Mouse (Mus musculus) midbrain, postnatal 0 days (tissue): ENCODE measurements around the gene Fbxw5. TPM values are rescaled to one million over a fixed set of nuclear protein-coding genes. Genes with fewer than 3 reads are reported as not detected.
"Not testable (repeated sequence)": the region's sequence is repeated elsewhere in the genome, so short reads cannot be mapped to it uniquely, and the experiment has no call there.

ENCODE experiments used
- ATAC-seq: fragments of 200-750 bp; cut with Nextera tagmentation; 2 replicates; pipeline ENCODE4 v1.8.0; 2017; ENCODE audit warnings: moderate number of reproducible peaks, mild to moderate bottlenecking, moderate TSS enrichment, moderate library complexity; ENCODE audit not compliant: low FRiP score
- DNase-seq: peaks from one replicate; pipeline ENCODE4 v3.0.0-alpha.2; 2015; ENCODE audit warnings: low spot score
- H3K27ac ChIP-seq: fragments of 300-500 bp; sonication (generic); 2 replicates; pipeline ENCODE4 v1.5.1; 2014; ENCODE audit warnings: low read depth, mild to moderate bottlenecking, low read length, mixed read lengths
- H3K27me3 ChIP-seq: fragments of 300-500 bp; sonication (generic); 2 replicates; pipeline ENCODE4 v1.6.1; 2014; ENCODE audit warnings: low read length, control low read depth, mixed read lengths; ENCODE audit not compliant: insufficient read depth
- H3K36me3 ChIP-seq: fragments of 300-500 bp; sonication (generic); 2 replicates; pipeline ENCODE4 v1.6.1; 2014; ENCODE audit warnings: low read length, control low read depth, mixed read lengths; ENCODE audit not compliant: insufficient read depth
- H3K4me1 ChIP-seq: fragments of 300-500 bp; sonication (generic); 2 replicates; pipeline ENCODE4 v1.6.1; 2014; ENCODE audit warnings: mild to moderate bottlenecking, control low read depth, antibody characterized with exemption, low read length, mixed read lengths; ENCODE audit not compliant: insufficient read depth
- H3K4me2 ChIP-seq: fragments of 300-500 bp; sonication (generic); 2 replicates; pipeline ENCODE4 v1.6.1; 2014; ENCODE audit warnings: low read depth, mild to moderate bottlenecking, low read length, mixed read lengths; ENCODE audit not compliant: poor library complexity, severe bottlenecking
- H3K4me3 ChIP-seq: fragments of 300-500 bp; sonication (generic); 2 replicates; pipeline ENCODE4 v1.5.1; 2014; ENCODE audit warnings: low read depth, mild to moderate bottlenecking, low read length, moderate library complexity
- H3K9ac ChIP-seq: fragments of 300-500 bp; sonication (generic); replicated peaks from 2 replicates; pipeline ENCODE4 v1.6.1; 2014; ENCODE audit warnings: mild to moderate bottlenecking, low read length, moderate library complexity, mixed read lengths; ENCODE audit not compliant: poor library complexity, severe bottlenecking
- H3K9me3 ChIP-seq: fragments of 300-500 bp; sonication (generic); 2 replicates; pipeline ENCODE4 v1.6.1; 2016; ENCODE audit warnings: low read length, control low read depth
- CTCF ChIP-seq: IDR thresholded peaks from 2 replicates; pipeline ENCODE4 v1.5.1; 2016; ENCODE audit warnings: antibody characterized with exemption, mild to moderate bottlenecking
- WGBS: fragments of 180-500 bp; shearing (Covaris S2); extraction: QIAGEN DNeasy Blood & Tissue Kit; methylation state at CpG from one replicate; pipeline ENCODE4 v1.1.7; 2014; 5-methylcytosine and 5-hydroxymethylcytosine counted together
- polyA plus RNA-seq: library from polyadenylated mRNA; unstranded; fragments of >200 nt; fragmentation: Nextera tagmentation; extraction: Ambion mirVana; gene quantifications from 2 replicates; pipeline ENCODE4 v1.2.1, GENCODE M21; 2015
- total RNA-seq: library from RNA; depleted of rRNA; stranded (reverse); fragments of >200 nt; gene quantifications from 2 replicates; pipeline ENCODE4 v1.2.3, GENCODE M21; 2014; rRNA removed

Gene Fbxw5
- total and polyA plus RNA-seq, 2 experiments from 2014 or later = 106 to 148 TPM

- no peak overlapping the region for H3K27ac ChIP-seq
- peak; percentile 55 for ATAC-seq
- TF ChIP-seq CTCF = no peak
Measured at GRCm38 (mm10) chr2:25545996-25546810, 45.7 kb downstream of the Fbxw5 start.

GRCm38 (mm10) chr2:25546811-25547491 is 46.4 kb downstream of the Fbxw5 start, which contains the start of gene Traf2:
TSS of gene Traf2 (minus strand) at chr2:25546940.
- Histone ChIP-seq H3K9me3 (no peaks in the 10 kb centered on the region), H3K27ac (no peak within 1 kb of the TSS), H3K36me3 (no peaks in the 10 kb centered on the region), H3K9ac (peak within 1 kb of the TSS; percentile 51), H3K4me2 (peak within 1 kb of the TSS; percentile 83), H3K4me3 (peak within 1 kb of the TSS; percentile 52), H3K27me3 (no peaks in the 10 kb centered on the region), H3K4me1 (peaks cover 4% of the 10 kb centered on the region; the same call in 1 of the 2 replicates)
- ATAC-seq (peak; percentile 98), DNase-seq (peak; percentile 99)
- TF ChIP-seq CTCF = no peak
- WGBS = 3% methylated on average over 41 of the region's 48 CpGs

More at GRCm38 (mm10) chr2:25545996-25546810, 45.7 kb downstream of the Fbxw5 start:
- Histone ChIP-seq H3K4me2 (peak overlapping the region; percentile 83), H3K9ac (peak overlapping the region; percentile 51), H3K27me3 (no peaks in the 10 kb centered on the region), H3K4me3 (peak overlapping the region; percentile 52), H3K9me3 (no peaks in the 10 kb centered on the region), H3K4me1 (peaks cover 4% of the 10 kb centered on the region; the same call in 1 of the 2 replicates), H3K36me3 (no peaks in the 10 kb centered on the region)
- DNase-seq = no peak
- 13% methylated on average over 25 of the region's 43 CpGs for WGBS

- 83% methylated on average over 9 of the region's 9 CpGs for WGBS
- H3K4me1 ChIP-seq = peaks cover 4% of the 10 kb centered on the region; the same call in 1 of the 2 replicates
- H3K4me2 ChIP-seq = no peak overlapping the region
- no peaks in the 10 kb centered on the region for H3K9me3 ChIP-seq
- H3K27me3 ChIP-seq = no peaks in the 10 kb centered on the region
- H3K9ac ChIP-seq = no peak overlapping the region
- H3K36me3 ChIP-seq = no peaks in the 10 kb centered on the region
- ATAC-seq (no peak), DNase-seq (no peak)
- no peak overlapping the region for H3K27ac ChIP-seq
- TF ChIP-seq CTCF = no peak
- no peak overlapping the region for H3K4me3 ChIP-seq
Measured at GRCm38 (mm10) chr2:25549021-25549991, 48.8 kb downstream of the Fbxw5 start.

DNA sequence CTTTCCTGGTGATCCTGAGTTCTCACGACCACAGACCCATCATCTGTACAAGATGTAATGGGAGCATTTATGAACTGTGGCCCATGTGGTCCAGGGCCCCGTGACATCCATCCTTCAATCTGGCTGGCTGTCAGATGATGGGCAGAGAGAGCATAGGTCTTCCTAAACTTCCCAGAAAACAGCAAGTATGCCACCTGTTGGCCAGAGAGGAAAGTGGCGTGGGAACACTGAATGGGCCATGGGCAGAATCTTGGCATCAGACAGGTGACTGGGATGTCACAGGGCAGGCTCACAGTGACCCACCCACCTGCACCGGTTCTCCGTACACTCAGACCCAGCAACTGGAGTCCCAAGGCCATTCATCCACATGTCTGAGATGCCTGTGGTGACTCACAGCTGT is 50.6 kb downstream of the Fbxw5 start:
- peaks cover 2% of the 10 kb centered on the region; the same call in 1 of the 2 replicates for H3K4me1 ChIP-seq
- peak; percentile 57 for DNase-seq
- H3K36me3 ChIP-seq = no peaks in the 10 kb centered on the region
- no peak overlapping the region for H3K27ac ChIP-seq
- no peaks in the 10 kb centered on the region for H3K27me3 ChIP-seq
- no peaks in the 10 kb centered on the region for H3K9me3 ChIP-seq
- TF ChIP-seq CTCF = peak; percentile 79
- no peak overlapping the region for H3K4me3 ChIP-seq
- no peak overlapping the region for H3K9ac ChIP-seq
- no peak for ATAC-seq
- 33% methylated on average over 5 of the region's 5 CpGs for WGBS
- no peak overlapping the region for H3K4me2 ChIP-seq

DNA sequence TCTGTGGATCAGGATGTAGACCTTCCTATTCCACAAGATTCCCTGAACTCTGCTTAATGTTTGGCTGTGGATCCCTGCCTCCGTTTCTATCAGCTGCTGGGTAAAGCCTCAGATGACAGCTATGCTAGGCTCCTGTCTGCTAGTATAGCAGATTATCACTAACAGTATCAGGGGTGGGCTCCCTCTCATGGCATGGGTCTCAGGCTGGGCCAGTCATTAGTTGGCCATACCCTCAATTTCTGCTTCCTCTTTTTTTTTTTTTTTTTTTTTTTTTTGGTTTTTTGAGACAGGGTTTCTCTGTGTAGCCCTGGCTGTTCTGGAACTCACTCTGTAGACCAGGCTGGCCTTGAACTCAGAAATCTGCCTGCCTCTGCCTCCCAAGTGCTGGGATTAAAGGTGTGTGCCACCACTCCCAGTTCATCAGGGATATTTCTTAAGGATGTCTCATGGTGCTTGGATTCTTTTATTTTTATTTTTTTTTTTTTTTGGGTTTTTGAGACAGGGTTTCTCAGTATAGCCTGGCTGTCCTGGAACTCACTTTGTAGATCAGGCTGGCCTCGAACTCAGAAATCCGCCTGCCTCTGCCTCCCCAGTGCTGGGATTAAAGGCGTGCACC is 52.7 kb downstream of the Fbxw5 start:
- not testable (repeated sequence) for H3K27me3 ChIP-seq, H3K36me3 ChIP-seq, ATAC-seq, H3K4me2 ChIP-seq, H3K4me1 ChIP-seq, H3K9me3 ChIP-seq, H3K27ac ChIP-seq, H3K9ac ChIP-seq, DNase-seq, H3K4me3 ChIP-seq
- 91% methylated on average over 4 of the region's 4 CpGs for whole genome bisulfite sequencing

Other genes with a start within 250 kb of the Fbxw5 start
Only the 30 nearest of the 36 such genes appear.
- not detected in 2 replicates for gene Lrrc26, start 210.8 kb upstream of the Fbxw5 start, total RNA-seq
- gene Lrrc26, start 210.8 kb upstream of the Fbxw5 start, polyA plus RNA-seq = 0.23 and 0.26 TPM in 2 replicates
- 120 and 146 TPM in 2 replicates for gene Grin1, start 181.6 kb upstream of the Fbxw5 start, total RNA-seq
- gene Grin1, start 181.6 kb upstream of the Fbxw5 start, polyA plus RNA-seq = 71.5 and 72.3 TPM in 2 replicates
- gene Man1b1, start 168.4 kb upstream of the Fbxw5 start, total RNA-seq = 58.9 and 60.0 TPM in 2 replicates
- gene Man1b1, start 168.4 kb upstream of the Fbxw5 start, polyA plus RNA-seq = 42.2 and 53.1 TPM in 2 replicates
- gene Dpp7, start 144.4 kb upstream of the Fbxw5 start, total RNA-seq = 14.9 and 20.3 TPM in 2 replicates
- gene Dpp7, start 144.4 kb upstream of the Fbxw5 start, polyA plus RNA-seq = 22.7 and 26.2 TPM in 2 replicates
- 7.9 and 9.9 TPM in 2 replicates for gene Uap1l1, start 135.1 kb upstream of the Fbxw5 start, total RNA-seq
- gene Uap1l1, start 135.1 kb upstream of the Fbxw5 start, polyA plus RNA-seq = 11.7 and 14.1 TPM in 2 replicates
- gene Sapcd2, start 128.4 kb upstream of the Fbxw5 start, total RNA-seq = 18.9 and 21.6 TPM in 2 replicates
- 12.7 and 13.4 TPM in 2 replicates for gene Sapcd2, start 128.4 kb upstream of the Fbxw5 start, polyA plus RNA-seq
- gene Entpd2, start 104.9 kb upstream of the Fbxw5 start, total RNA-seq = 4.2 and 4.4 TPM in 2 replicates
- 10.4 and 10.6 TPM in 2 replicates for gene Entpd2, start 104.9 kb upstream of the Fbxw5 start, polyA plus RNA-seq
- 199 and 234 TPM in 2 replicates for gene Npdc1, start 101.4 kb upstream of the Fbxw5 start, total RNA-seq
- 470 and 481 TPM in 2 replicates for gene Npdc1, start 101.4 kb upstream of the Fbxw5 start, polyA plus RNA-seq
- gene Fut7, start 77.5 kb upstream of the Fbxw5 start, total RNA-seq = 0.42 and 1.6 TPM in 2 replicates
- 0.22 and 0.23 TPM in 2 replicates for gene Fut7, start 77.5 kb upstream of the Fbxw5 start, polyA plus RNA-seq
- gene Abca2, start 72.0 kb upstream of the Fbxw5 start, total RNA-seq = 79.8 and 84.3 TPM in 2 replicates
- gene Abca2, start 72.0 kb upstream of the Fbxw5 start, polyA plus RNA-seq = 13.5 and 14.5 TPM in 2 replicates
- gene Clic3, start 43.9 kb upstream of the Fbxw5 start, total RNA-seq = 0.61 and 0.66 TPM in 2 replicates
- 2.0 and 2.4 TPM in 2 replicates for gene Clic3, start 43.9 kb upstream of the Fbxw5 start, polyA plus RNA-seq
- 163 and 195 TPM in 2 replicates for gene Paxx, start 39.7 kb upstream of the Fbxw5 start, total RNA-seq
- gene Paxx, start 39.7 kb upstream of the Fbxw5 start, polyA plus RNA-seq = 151 and 165 TPM in 2 replicates
- gene Ptgds, start 30.7 kb upstream of the Fbxw5 start, total RNA-seq = 2,128 and 2,726 TPM in 2 replicates
- gene Ptgds, start 30.7 kb upstream of the Fbxw5 start, polyA plus RNA-seq = 2,827 and 3,075 TPM in 2 replicates
- not detected in 2 replicates for gene Lcn12, start 6.8 kb upstream of the Fbxw5 start, total RNA-seq
- gene Lcn12, start 6.8 kb upstream of the Fbxw5 start, polyA plus RNA-seq = not detected in 2 replicates
- 2.7 and 4.4 TPM in 2 replicates for gene C8g, start 969 bp downstream of the Fbxw5 start, total RNA-seq
- gene C8g, start 969 bp downstream of the Fbxw5 start, polyA plus RNA-seq = 6.8 TPM in 2 replicates
- 5.5 and 7.6 TPM in 2 replicates for gene Traf2, start 46.2 kb downstream of the Fbxw5 start, total RNA-seq
- gene Traf2, start 46.2 kb downstream of the Fbxw5 start, polyA plus RNA-seq = 7.0 and 9.3 TPM in 2 replicates
- gene Edf1, start 57.1 kb downstream of the Fbxw5 start, total RNA-seq = 187 and 196 TPM in 2 replicates
- 389 and 392 TPM in 2 replicates for gene Edf1, start 57.1 kb downstream of the Fbxw5 start, polyA plus RNA-seq
- 1.7 and 1.9 TPM in 2 replicates for gene Mamdc4, start 74.1 kb downstream of the Fbxw5 start, total RNA-seq
- 0.32 TPM in 2 replicates for gene Mamdc4, start 74.1 kb downstream of the Fbxw5 start, polyA plus RNA-seq
- gene Phpt1, start 74.5 kb downstream of the Fbxw5 start, total RNA-seq = 37.9 and 39.8 TPM in 2 replicates
- gene Phpt1, start 74.5 kb downstream of the Fbxw5 start, polyA plus RNA-seq = 192 and 209 TPM in 2 replicates
- gene Ajm1, start 81.0 kb downstream of the Fbxw5 start, total RNA-seq = 23.1 and 30.9 TPM in 2 replicates
- 19.2 and 22.1 TPM in 2 replicates for gene Ajm1, start 81.0 kb downstream of the Fbxw5 start, polyA plus RNA-seq
- gene Rabl6, start 107.8 kb downstream of the Fbxw5 start, total RNA-seq = 66.8 and 98.0 TPM in 2 replicates
- gene Rabl6, start 107.8 kb downstream of the Fbxw5 start, polyA plus RNA-seq = 56.7 and 61.2 TPM in 2 replicates
- not detected in 2 replicates for gene Ccdc183, start 116.9 kb downstream of the Fbxw5 start, total RNA-seq
- 0.26 and 0.36 TPM in 2 replicates for gene Ccdc183, start 116.9 kb downstream of the Fbxw5 start, polyA plus RNA-seq
- gene Tmem141, start 121.3 kb downstream of the Fbxw5 start, total RNA-seq = 45.7 and 54.6 TPM in 2 replicates
- 58.3 and 67.9 TPM in 2 replicates for gene Tmem141, start 121.3 kb downstream of the Fbxw5 start, polyA plus RNA-seq
- 5.7 and 7.2 TPM in 2 replicates for gene Fcna, start 127.3 kb downstream of the Fbxw5 start, total RNA-seq
- gene Fcna, start 127.3 kb downstream of the Fbxw5 start, polyA plus RNA-seq = 5.1 and 5.3 TPM in 2 replicates
- not detected in 2 replicates for gene Lcn8, start 152.4 kb downstream of the Fbxw5 start, total RNA-seq
- not detected in 2 replicates for gene Lcn8, start 152.4 kb downstream of the Fbxw5 start, polyA plus RNA-seq
- not detected in 2 replicates for gene Lcn5, start 157.2 kb downstream of the Fbxw5 start, total RNA-seq
- not detected in 2 replicates for gene Lcn5, start 157.2 kb downstream of the Fbxw5 start, polyA plus RNA-seq
- gene Lcn6, start 176.0 kb downstream of the Fbxw5 start, total RNA-seq = not detected in 2 replicates
- gene Lcn6, start 176.0 kb downstream of the Fbxw5 start, polyA plus RNA-seq = not detected in 2 replicates
- gene Lcn10, start 182.0 kb downstream of the Fbxw5 start, total RNA-seq = not detected in 2 replicates
- not detected in 2 replicates for gene Lcn10, start 182.0 kb downstream of the Fbxw5 start, polyA plus RNA-seq
- gene Obp2a, start 199.3 kb downstream of the Fbxw5 start, total RNA-seq = not detected in 2 replicates
- not detected in 2 replicates for gene Obp2a, start 199.3 kb downstream of the Fbxw5 start, polyA plus RNA-seq
- gene Bmyc, start 206.0 kb downstream of the Fbxw5 start, total RNA-seq = 87.1 and 89.2 TPM in 2 replicates
- gene Bmyc, start 206.0 kb downstream of the Fbxw5 start, polyA plus RNA-seq = 229 TPM in 2 replicates